Mouse (Mus musculus): ENCODE results near the gene Cnr1.

DNA sequence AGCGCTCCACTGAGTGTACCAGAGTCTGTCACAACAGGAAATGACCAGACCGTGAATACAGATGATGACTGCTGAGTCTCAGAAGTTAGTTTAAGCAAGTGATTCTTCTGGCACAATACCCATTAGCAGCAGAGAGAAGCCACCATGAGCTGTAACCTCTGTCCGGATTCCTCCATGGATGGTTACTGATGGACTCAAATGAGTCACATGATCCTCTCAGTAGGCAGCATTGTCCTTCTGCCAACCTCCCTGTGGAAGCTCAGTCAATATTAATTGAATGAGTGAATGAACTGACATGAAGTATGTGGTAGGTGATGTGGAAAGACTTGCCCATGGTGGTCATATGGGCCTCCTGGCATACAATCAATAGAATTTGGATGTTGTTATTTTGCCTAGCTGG, 38.4 kb upstream of the Cnr1 start:
- TF ChIP-seq CTCF (IDR thresholded peaks at IDR 0.05; ENCODE audit: control insufficient read depth, insufficient read depth, insufficient replicate concordance, low read depth, low read length) (no peak), POLR2A (IDR thresholded peaks at IDR 0.05; ENCODE audit: control insufficient read depth, low read depth, low read length) (no peak)
